Mouse (Mus musculus) central nervous system, embryonic 18 days (tissue): ENCODE results near the gene Sun5. TPM values are rescaled to one million over a fixed set of nuclear protein-coding genes. Genes with fewer than 3 reads are reported as not detected.

Source experiments
- polyA plus RNA-seq: library from polyadenylated mRNA; depleted of rRNA; stranded (reverse); fragments of >200 nt; gene quantifications from 2 replicates; pipeline ENCODE4 v1.2.3, GENCODE M21; 2012; rRNA removed

The Sun5 gene
- not detected in 2 replicates for polyA plus RNA-seq

GRCm38 (mm10) chr2:153870984-153871383, at the start of gene Sun5:
TSS of gene Sun5 (minus strand) at chr2:153871084.

GRCm38 (mm10) chr2:153917930-153918329, 47.0 kb upstream of the Sun5 start, which contains the start of gene Bpifb3:
TSS of gene Bpifb3 (plus strand) at chr2:153918230.

GRCm38 (mm10) chr2:153900088-153900487, 29.2 kb upstream of the Sun5 start, which contains the start of gene Bpifb6:
TSS of gene Bpifb6 (plus strand) at chr2:153900388.

DNA sequence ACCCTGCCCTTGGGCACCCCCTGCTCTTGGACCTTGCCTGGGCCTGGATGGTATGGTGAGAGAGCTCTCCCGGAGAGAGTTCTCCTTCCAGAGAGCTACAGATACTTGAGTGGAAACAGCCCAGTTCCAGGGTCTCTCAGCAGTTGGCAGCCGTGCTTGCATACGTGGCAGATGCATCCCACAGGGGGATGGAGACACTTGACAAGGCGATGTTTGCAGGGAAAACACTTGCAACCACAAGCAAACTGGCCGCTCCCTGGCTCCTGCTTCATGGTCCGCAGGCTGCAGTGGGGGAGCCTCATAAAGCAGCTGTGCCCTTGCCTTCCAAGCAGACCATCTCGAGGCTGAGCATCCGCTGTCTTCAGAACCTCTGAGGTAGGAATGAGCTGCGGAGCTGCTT, 3.9 kb upstream of the Sun5 start, which contains the start of gene Bpifb2:
Gene Bpifb2 (plus strand): TSS at position 301 of the 400 bp plus-strand sequence.

Other genes starting within 250 kb of the Sun5 start
- 53.4 and 55.7 TPM in 2 replicates for gene Commd7, start 238.3 kb downstream of the Sun5 start, polyA plus RNA-seq
- 3.1 and 3.3 TPM in 2 replicates for gene Dnmt3b, start 221.6 kb downstream of the Sun5 start, polyA plus RNA-seq
- gene Dnmt3c, start 174.4 kb downstream of the Sun5 start, polyA plus RNA-seq: 0.05 TPM in 1 of 2 replicates, not detected in the other
- gene Mapre1, start 129.8 kb downstream of the Sun5 start, polyA plus RNA-seq: 69.2 and 84.0 TPM in 2 replicates
- 0.09 and 0.16 TPM in 2 replicates for gene Efcab8, start 91.2 kb downstream of the Sun5 start, polyA plus RNA-seq
- gene Bpifb2, start 4.0 kb upstream of the Sun5 start, polyA plus RNA-seq: 0.07 and 0.16 TPM in 2 replicates
- gene Bpifb6, start 29.3 kb upstream of the Sun5 start, polyA plus RNA-seq: 0.09 TPM in 1 of 2 replicates, not detected in the other
- not detected in 2 replicates for gene Bpifb3, start 47.1 kb upstream of the Sun5 start, polyA plus RNA-seq
- 0.05 and 0.27 TPM in 2 replicates for gene Bpifb4, start 67.1 kb upstream of the Sun5 start, polyA plus RNA-seq
- not detected in 2 replicates for gene Bpifa6, start 103.9 kb upstream of the Sun5 start, polyA plus RNA-seq
- not detected in 2 replicates for gene Bpifa2, start 137.2 kb upstream of the Sun5 start, polyA plus RNA-seq